Mouse (Mus musculus): Measurements from ENCODE around the gene Negr1. TPM values are rescaled to one million over a fixed set of nuclear protein-coding genes. Genes with fewer than 3 reads are reported as not detected.
"Not testable (repeated sequence)": the region's sequence is repeated elsewhere in the genome, so short reads cannot be mapped to it uniquely, and the experiment has no call there.

Gene Negr1
- total RNA-seq, 2 experiments from 2014 or later: 0.49 to 0.62 TPM

DNA sequence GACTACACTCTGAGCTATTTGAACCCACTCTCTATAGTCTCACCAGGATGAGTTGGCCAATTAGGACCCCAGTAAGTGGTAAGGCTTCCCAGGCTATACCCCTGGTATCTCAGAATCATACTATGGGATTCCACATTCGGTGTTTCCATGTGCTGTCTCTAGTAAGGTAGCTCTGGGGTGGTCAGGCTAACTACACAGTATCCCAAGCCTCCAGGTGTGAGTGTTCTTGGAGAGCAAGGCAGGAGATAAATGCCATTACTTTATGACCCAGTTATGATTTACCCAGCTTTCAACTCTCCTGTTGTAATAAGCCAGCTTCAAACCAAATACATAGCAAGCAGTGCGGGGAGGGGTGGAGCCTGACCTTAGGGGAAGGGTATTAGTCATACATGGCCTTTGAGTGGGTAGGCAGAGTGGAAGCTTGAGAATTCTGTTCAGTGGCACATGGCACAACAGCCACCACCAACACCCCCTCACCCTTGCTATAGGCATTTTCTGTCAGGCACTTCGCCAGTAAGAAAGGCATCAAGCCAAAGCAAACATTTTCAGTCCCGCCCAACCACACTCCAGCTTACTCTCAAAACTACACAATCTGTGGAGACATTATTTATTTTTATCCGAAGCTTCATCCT, 437.7 kb downstream of the Negr1 start:
- no peak for DNase-seq

DNA sequence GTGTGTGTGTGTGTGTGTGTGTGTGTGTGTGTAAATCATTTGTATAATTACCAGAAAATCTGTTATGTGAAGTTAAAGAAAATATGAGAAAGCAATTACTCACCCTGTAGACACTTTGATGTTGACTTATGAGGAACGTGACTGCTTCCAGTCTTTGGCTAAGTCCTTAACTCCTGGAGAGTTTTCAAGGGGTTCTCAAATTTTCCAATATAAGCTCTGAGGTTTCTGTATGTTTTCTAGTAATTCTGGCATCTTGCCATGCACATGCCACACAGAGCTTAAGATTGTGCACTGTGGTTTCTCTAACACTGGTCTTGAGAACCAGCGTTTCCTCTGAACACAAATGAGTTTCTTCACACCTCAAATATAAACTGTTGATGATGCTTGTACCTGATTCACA, 460.0 kb downstream of the Negr1 start:
- DNase-seq: no peak

DNA sequence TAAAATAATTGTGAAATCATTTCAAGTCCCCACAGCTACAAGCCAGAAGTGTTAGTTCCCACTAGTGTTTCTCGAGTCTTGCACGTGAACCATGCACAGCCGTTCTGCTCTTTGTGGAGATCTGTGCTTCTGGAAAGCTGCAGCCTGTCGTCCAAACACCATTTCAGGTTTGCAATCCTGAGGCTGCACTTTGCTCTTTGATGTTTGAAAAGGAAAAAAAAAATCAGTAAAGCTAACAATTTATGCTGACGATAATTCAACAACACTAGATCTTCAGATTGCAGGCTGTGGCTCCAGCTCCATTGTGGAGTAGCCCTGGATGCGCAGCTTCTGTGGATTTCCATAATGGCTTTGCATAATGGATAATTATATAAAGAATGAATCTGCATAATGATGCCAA, 463.0 kb downstream of the Negr1 start:
- DNase-seq: no peak

DNA sequence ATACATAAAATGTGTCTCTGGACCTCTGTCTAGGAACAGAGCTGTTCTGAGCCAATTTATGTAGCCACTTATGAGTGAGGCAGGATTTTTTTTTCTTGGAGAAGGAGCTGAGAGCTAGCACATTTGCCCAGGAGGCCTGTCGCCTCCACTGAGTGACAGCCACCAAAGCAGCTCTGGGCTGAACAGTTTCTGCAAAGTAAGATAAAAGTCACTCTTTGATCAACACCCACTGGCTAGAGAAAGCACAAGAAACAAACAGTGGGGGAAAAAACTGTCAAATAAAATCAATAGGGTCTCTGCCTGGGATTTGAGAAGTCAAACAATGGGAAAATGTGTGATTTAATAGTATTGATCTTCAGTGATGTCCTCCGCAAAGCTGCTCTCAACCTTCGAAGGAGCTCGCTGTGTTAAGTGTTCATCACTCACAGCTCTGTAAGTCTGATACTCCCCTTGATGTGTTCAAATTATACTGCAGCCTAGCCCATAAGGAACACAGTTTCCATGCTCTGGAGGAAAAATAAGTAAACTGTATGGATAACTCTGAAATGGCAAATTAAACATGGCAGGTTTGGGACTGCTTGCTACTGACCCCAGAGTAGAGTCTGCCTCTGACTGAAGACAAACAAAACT, 470.0 kb downstream of the Negr1 start:
- DNase-seq: no peak

DNA sequence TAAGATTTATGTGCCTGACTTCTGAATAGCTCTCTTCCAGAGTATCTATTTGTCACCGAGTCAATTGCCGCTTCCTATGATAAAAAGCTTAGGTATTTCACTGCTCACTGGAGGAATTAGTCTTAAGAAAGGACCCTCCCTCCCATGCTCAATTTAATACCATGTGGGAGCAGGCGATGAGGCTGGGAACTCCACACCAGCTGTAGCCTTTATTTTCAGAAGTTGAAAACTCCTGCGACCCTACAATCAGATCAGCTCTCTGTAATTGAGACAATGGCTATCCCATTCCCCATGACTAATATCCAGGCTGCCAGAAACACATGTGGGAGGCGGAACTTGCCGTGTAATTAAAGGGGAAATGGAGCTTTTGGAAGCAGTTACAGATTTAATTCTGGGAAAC, 474.4 kb downstream of the Negr1 start:
- no peak for DNase-seq

DNA sequence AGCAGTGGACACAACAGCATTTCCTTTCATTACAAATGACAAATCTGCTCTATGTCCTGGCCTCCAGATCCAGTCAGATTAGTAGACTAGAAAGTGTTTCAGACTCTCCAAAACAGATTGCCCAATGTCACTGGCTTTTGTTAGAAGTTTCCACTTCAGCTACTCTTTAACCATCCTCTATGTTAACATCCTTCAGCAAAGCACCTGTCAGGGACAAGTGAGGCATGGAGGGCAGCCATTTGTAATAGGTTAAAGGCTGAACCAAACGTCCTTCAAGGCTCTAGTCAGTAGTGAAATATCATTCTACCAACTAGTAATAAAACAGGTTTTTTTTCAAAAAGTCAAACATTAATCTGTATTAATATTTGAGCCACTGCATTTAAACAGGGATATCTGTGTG, 475.0 kb downstream of the Negr1 start:
- DNase-seq: no peak

DNA sequence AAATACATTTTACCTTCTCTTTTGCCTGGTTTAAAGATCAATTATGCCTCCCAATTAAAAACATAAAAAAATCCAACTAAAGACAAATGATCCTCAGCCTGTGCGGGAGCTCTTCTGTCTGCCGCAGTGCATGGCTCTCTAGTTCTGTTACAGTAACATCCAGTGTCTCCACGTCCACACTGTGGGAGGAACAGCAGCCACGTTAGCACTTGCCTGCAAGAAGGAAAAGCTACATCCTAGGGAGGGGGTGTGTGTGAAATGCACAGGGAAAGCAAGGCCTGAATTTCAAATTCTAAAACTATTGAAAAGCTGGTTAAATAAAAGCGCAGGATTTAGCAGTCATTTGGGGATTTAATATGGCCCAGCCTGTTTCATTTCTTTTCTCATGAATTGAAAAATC, 479.0 kb downstream of the Negr1 start:
- DNase-seq: no peak

DNA sequence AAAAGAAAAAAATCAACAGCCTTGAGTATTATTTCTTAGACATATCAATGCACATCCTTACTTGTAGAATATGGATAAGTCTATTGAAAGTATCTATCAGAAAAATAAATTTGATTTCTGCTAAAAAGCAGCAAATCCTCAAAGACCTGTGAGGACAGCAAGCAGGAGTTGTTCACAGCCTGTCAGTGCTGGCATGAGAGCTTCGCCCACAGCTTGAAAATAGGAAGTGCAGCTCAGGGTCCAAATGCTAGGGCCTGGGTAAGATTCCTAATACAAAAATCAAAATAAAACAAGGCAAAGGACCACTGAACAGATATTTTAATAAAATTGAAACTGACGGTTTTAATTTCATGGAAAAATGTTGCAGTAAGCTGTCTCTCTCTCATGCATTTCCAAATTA, 483.0 kb downstream of the Negr1 start:
- no peak for DNase-seq

DNA sequence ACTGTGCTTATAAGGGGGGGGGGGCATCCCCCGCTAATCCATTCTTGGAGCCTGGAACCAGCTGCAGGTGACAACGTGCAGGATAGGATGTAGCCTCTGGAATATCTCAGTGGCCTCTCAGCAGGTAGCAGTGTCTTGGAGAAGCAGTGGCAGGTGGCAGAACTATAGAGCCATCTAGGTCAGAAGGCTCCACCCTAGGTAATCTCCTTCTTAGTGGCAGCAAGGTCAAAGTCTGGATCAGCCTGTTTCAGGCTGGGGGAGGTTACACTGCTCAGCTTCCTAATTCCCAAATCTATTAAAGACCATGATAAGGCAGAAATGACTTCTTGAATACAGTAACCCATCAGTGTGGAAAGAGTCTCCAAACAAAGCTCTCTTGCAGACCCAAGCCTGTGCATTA, 502.8 kb downstream of the Negr1 start:
- not testable (repeated sequence) for DNase-seq

DNA sequence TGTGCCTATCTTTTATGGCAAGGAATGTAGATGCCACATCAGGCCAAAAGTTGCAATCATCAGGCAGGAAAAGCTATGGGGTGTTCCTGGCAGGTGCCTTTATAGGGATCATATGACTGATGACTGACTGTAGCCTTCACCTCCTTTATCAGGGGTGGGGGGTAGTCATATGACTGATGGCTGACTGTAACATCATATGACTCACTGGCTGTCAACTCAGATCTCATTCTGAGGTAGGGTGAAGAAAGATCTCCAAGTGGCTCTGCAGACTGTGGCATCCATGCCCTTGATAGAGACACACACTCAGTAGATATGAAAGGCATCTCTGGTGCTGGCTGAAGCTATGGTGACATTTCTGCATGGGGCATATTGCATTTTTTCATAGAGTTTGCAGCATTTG, 504.7 kb downstream of the Negr1 start:
- DNase-seq: no peak

DNA sequence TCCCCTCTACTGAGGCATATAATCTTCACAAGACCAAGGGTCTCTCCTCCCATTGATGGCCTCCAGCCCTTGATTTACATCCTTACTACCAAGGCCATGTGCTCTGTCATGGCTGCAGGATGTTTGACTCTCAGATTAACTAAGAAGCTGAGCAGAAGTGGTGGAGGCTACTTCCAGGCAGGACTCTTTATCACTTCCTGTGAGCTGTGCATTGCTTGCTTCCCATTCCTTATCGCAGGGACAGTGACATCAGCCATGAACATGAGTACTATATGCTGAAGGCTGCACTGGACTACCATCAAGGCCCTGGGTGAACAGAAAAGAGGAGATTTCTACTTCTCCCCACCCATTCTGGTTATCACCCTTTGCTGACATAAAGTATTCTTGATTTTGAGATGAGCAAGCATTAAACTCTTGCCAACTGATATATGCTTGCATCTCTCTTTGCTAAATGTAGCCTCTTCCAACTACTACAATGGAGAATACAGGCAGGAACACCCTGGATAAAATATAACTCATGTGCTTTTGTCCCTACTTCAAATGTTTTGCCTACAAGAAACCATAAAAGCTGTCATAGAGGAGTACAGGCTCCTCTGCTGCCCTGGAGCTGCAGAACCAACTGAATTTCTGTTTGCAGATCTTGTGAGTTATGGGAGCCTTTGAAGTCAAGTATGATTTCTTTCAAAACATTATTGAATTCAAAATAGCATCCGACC, 517.8 kb downstream of the Negr1 start:
- DNase-seq: no peak

DNA sequence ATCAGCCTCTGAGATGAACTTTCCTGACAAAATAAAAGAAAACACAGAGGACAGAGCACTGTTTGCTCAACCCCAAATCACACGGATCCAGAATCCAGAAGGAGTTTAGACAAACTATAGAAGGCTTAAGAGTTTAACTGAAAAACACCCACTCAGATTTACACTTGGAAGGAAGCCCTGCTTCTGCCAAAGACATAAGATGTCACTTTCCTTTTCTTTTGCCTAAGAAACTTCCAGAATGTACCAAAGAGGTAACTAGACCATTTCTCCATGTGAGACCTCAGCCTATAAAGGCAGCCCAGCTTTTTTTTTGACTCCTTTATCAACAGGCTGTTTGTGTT, 518.3 kb downstream of the Negr1 start:
- DNase-seq: no peak

DNA sequence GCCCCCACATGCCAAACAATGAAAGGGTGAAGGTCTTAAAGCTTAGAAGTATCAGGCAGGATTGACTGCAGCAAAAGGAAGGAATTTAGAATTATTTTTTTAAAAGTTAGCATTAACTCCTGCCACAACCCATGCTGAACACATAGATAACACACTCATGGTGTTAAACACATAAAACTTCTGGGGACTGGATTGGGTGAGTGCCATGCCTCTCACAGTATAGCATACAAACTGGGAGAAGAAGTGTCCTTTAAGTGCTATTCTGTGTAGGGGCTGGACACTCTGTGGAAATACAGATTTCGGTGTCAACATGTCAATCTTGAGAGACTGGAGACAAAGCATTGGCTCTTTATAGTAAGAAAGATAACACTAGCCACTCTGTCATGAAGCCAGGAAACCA, 519.0 kb downstream of the Negr1 start:
- no peak for DNase-seq

DNA sequence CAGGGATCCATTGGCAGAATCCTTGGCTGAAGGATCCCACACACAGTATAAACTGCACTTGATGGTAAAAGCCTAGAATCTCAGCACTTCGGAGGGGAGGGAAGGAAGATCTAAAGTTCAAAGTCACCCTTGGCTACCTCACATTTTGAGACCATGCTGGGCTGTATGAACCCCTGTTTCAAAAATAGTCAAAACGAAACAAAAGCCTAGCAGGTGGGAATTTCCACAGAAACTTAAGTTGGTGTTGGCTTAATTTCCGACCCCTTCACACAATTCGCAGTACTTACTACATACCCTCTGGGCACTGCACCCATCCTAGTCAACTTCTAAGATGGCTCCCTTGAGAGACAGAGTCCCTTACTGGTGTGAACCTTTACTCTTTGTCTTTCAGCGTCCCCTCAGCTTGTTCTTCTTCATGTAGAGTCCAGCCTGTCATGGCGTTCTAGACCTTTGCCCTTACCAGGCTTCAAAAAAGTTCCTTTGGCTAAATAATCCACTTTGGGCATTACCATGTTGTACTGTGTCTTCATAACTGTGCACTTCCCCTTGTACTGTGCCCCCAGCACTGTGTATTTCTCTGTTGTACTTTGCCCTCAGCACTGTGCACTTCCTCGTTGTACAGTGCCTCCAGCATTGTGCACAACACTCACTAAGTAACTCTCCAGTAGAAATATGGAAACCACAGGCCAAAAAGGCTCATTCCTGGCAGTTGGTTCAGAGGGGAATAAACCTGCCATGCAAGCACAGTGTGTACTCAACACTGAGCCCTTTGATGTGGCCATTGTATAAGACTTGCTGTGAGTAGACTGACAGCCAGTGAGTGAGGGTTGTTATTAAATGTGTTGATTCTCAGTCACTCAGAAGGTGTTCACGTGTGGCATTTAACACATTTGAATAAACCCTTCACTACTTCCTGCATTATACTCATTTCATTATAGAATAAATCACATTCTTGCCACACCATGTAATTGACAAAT, 521.5 kb downstream of the Negr1 start:
- no peak for DNase-seq

DNA sequence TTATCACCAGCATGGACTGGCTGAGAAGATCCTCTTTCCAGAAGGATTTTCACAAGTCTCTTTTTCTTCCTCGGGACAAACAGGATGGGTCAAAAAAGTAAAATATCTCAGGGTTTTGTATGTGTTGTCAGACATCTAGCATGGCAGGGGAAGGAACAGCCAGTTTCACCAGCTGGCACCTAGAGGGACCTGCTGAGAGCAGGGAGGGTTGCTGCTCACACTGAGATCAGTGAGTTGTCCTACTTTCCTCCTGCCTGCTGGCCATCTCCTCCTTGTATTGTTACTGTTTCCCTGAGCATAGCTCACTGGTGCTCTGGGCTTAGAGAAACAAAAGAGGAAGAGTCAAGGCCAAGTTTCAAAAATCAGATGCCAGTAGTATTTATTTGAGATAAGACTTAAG, 523.6 kb downstream of the Negr1 start:
- no peak for DNase-seq

DNA sequence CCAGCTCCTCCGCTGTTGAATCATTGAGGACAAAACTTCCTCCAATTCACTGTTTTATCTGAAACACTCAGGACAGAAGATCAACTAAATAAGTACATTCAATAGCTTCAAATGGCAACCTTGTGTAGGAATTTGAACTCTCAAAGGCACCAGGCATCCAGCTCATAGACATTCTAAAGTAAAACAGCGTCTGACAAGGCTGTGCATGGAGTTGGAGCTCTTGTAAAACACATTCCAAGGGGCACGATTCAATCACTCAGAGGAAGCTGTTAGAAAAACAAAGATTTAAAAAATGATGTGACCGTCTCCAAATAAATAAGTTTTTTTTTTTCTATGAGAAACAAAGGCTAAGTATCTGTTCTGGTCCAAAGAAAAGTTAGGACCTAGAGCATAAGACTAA, 528.5 kb downstream of the Negr1 start:
- DNase-seq: no peak

DNA sequence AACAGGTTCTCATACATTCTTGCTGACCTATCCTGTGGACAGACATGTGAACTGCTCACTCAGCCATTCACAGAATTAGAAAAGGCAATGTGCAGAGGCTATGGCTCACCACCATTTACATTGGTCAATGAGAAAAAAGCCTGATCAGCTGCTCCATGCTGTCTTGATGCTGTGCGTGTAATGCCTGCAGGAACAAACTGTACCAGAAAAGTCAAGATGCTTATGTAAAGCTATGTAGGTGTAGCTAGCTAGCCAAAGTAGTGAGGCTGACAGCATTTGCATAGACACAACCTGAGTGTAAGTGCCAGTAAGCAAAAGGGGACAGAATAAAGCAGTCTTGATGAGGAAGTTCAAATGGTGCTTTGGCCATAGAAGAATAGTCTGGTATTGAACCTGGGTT, 534.7 kb downstream of the Negr1 start:
- no peak for DNase-seq

DNA sequence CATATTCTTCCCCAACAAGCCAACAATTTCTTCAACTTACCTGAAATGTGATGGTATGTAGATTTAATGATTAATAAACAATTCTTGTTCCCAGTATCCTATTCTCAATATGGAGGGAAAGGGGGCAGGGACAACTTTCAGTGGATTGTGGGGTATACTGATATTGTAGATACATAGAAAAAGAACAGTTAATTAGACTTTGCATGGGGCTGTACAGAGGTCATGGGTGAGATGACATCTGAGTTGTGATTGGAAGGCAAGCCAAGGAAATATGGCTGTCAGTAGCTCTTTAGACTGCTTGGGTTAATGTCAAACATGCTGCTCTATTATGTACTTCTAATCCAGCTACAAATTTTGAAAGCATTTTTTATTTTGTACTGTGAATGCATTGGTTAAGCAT, 535.9 kb downstream of the Negr1 start:
- DNase-seq: no peak

DNA sequence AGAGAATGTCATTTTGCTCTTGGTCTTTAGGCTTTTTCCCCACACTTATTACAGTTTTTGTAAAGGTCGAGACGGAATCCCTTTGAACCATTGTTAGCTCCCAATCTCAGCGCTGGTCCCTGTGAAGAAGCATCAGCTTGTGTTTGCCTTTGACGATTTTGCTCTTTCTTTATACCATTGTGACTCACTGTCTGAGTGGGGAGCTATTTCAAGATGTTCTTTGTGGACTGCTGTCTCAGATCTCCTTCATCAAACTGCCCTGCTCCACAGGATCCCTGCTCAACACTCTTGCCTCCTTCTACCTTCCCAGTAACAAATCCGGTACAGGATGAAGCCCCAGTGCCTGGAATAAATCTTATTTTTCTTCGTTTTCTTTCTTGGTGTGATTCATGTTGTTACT, 536.8 kb downstream of the Negr1 start:
- DNase-seq: no peak

DNA sequence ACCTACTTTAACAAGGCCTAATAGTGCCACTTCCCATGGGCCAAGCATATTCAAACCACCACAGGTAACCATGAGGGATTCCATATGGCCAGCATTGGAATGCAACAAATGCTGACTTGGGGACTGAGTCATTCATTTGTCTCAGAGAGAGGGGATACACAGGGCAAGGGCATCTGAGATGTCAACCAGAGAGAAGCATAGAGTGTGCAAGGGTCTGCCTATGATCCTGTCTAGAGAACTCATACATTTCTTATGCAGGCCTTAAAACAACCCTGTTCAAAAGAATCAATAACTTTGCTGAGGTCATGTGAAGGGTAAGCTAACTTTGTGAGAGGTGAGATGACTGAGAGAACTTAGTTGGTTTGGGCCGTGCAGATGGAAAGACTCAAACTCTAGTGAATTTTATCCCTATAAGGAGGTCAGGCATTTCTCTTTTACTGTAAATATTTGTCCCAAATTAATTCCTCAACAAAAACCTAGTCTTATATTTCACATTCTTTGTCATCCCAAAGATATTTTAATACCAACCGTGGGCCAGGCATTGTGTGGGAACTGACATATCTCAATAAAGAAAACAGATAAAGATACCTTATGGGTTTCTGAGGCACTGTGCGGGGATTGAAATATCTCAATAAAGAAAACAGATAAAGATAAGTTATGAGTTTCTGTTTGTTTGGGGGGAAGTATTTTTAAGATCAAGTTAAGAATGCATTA, 543.4 kb downstream of the Negr1 start:
- no peak for DNase-seq

DNA sequence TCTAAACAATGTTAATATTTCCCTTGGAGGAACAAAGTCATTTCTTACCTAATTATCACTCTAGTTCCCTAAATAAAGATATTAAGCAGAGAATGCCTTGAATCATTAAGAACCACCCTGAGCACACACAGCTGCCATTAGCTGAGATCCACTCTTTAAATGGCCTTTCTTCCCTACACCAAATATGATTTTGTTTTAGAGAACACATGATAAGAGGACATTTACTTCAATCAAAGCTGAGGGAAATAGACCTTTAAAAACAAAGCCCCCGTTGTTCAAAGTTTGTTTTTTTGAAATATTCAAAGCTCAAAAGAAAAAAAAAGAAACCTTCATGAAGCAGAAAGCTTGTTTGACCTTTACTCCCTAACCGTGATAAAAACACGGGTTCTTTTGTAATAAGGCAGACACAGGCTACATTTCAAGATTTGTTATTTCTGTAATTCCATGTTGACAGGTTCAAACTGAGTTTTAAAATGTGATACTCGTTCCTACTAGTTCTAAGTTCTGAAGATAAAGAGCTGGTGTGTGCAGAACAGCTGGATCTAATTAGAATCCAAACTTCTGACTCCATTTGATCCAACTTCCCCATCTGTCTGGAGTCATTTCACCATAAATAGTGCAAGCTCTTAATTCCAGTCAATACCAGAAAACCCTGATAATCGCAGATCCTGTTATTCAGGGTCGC, 544.1 kb downstream of the Negr1 start:
- DNase-seq: no peak

DNA sequence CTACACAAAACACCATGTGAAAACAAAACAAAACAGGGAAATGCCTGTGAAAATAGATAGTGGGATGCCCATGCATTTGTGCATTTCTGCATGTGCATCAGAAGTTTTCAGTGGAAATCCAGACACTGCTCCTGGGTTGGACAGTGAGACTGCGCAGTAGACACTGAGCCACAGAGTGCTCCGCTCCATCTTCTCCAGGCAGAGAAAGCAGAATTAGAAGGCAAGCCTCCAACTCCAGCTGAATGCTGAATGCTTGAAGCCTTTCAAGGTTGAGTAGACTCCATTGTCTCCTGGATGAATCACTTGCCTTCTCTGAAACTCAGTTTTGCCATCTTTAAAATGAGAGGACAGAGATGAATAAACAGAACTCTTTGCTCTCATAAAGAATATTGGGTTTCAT, 546.6 kb downstream of the Negr1 start:
- DNase-seq: no peak
